Mouse (Mus musculus) spleen, adult 18-20 months (tissue): ENCODE measurements around the gene Birc7.

Experiments
- DNase-seq, 2 experiments: peaks; one replicate each; pipeline ENCODE4 v3.0.0; 2022; ENCODE audit warnings: mixed read lengths in 2 of 2

Gene Birc7

GRCm38 (mm10) chr2:180928723-180929122 is at the start of gene Birc7:
Birc7 (plus strand) TSS chr2:180929023.
- DNase-seq, result no peak

DNA sequence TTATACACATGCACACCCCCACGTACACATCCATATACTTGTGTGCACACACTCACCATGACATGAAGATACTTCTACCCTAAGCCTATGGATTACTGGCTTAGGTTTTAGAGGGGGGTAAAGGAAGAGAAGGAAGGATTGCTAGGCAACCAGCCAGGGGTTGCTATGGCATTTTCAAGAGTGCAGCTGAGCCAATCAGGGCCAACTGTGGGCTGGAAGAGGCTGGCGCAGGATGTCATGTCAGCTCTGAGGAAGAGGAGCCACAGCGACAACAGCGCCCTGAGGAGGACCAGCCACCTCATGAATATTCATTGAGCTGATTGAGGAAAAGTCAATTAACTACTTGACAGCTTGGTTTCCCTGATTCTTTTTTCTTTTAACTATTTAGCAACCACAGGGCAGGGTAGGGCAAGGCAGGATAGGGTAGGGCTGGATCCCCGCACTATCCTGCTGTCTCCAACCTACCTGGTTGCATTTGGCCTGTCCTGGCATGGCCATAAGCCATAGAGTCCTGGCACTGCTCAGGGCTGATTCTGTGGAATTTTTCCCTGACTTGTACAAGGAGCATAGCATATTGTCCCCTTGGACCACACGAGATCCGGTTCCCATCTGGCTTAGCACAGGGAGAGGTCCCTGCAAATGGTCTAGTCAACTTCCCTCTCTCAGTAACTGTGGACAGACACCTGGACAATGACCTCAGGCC is 49.3 kb upstream of the Birc7 start:
- DNase-seq, result no peak

GRCm38 (mm10) chr2:180881281-180881680 is 47.5 kb upstream of the Birc7 start:
- DNase-seq, result no peak

DNA sequence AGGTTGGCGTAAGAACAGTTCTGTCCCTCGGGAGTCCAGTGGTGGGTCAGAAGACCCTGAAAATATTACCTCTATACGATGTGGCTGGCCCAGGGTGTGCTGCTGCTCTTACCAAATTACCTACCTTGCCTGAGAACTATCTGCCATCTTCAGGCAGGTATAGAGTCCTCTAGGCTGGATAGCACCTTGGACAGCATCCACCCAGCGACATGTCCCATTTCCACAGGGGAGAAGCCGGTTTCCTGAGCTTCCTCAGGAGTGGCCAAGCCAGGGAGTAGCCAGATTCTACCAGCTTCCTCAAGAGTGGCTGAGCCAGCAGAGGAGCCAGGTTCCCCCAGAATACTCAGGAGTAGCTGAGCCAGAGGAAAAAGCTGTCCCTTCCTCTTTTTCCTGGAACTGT is 43.6 kb upstream of the Birc7 start:
- no peak for DNase-seq

- DNase-seq, result no peak
These were observed 39.4 kb upstream of the Birc7 start for GRCm38 (mm10) chr2:180889271-180889920.

DNA sequence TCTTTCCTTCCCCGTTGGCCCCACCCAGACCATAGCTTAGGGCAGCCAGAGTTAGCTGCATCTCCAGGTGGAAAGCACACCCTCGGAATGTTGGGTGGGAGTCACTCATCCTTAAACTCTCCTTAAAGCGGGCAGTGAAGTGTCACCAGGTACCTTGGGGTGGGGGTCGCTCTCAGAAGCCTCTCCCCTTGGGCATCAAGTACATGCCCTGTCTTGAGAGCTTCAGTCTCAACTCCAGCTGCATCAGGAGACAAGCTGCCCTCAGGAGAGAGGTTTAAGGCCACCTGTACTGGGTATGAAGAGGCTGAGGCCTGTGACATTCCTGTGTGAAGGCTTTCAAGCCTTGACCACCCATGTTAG is 38.9 kb upstream of the Birc7 start:
- no peak for DNase-seq

- no peak for DNase-seq
These were observed 38.3 kb upstream of the Birc7 start for GRCm38 (mm10) chr2:180890422-180891074.

DNA sequence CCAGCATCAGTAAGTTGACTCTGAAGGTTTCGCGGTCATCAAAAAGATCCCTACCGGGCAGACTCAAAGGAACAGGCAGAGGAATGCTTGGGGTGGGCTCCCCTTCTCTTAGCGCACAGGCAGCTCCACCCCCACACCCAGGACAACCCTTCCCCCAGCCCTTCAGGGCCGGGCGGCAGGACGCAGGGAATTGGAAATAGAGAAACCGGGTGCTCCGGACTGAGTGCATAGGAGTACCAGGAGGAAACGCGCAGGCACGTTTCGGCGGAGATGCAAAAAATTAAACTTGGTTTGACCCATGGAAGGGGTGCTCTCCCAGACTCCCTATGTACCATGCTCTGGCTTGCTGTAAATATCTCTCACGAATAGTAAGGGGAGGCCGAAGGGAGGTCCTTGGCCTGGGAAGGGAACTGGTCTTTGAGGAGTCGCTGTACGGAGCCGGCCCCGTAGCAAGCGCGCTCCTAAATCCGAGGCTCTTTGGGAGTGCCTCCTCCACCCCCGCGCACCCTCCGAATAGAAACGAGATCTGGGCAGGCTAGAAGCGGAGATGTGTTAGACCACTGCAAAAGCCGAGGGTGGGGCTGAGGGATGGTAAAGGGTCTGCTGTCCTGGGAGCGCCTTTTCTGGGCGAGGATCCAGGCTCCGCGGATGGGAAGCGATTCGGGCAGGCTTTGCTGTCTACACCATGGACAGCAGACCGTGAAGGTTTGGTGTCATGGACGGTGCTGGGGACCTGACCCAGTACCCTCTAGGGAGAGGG is 37.6 kb upstream of the Birc7 start:
- DNase-seq, result no peak

- DNase-seq, result no peak
These were observed 36.9 kb upstream of the Birc7 start for GRCm38 (mm10) chr2:180891835-180892323.

DNA sequence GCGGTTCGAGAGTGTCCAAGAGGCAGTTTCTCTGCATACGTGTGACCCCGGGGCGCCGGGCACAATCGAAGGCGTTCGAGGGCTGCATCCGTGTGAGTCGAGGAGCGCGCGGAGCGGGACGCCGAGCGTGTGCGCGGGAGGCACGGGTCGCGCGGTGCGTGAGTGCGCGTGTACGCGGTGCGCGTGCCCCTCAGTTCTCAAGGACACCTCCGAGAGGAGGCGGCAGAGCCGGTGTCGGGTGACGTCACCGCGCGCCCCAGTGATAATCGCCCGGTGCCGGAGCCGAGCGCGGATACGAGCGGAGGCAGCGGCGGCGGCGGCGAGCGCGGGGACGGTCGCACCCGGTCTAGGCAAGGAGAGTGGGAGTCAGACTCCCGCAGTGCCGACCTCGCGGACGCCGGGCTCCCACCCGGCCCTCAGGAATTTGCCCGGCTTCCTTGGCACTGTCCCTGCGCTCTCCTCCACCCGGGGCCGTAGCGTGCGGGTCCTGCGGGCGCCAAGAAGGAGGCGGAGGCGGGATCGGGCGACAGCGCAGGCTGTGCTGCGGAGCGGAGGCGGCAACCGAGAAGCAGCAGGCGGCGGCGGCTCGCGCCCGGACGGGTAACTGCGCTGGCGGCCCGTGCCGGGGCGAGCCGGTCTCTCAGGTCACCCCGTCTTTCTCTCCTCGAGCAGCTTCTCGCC is 35.8 kb upstream of the Birc7 start:
- no peak for DNase-seq

DNA sequence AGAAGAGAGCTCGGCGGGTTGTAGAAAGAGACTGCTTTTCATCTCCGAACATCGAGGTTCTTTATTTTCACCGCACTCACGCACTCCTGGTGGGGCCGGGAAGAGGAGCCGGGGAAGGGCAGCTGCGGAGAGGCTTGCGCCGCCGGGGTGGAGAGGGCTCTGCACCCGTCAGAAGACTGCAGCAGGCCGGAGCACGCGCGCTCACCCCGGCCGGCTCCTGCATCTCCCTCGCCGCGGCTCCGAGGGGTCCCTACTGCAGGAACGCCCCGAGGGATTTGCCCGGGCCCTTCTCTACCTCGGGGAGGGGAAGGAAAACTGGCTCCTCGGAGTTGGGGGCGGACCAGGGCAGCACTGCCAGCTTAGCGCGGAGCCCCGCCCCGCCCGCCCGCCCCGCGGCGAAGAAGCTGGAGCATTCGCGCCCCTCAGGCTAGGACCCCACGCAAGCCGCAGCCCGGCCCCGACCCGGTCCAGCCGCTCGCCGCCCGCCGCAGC is 35.2 kb upstream of the Birc7 start:
- no peak for DNase-seq

- DNase-seq, result peak in 1 of 2 experiments; percentile 19
These were observed 34.7 kb upstream of the Birc7 start for GRCm38 (mm10) chr2:180894029-180894623.

- DNase-seq, result peak; percentile 28 to 50
These were observed 34.1 kb upstream of the Birc7 start for GRCm38 (mm10) chr2:180894734-180895133.

DNA sequence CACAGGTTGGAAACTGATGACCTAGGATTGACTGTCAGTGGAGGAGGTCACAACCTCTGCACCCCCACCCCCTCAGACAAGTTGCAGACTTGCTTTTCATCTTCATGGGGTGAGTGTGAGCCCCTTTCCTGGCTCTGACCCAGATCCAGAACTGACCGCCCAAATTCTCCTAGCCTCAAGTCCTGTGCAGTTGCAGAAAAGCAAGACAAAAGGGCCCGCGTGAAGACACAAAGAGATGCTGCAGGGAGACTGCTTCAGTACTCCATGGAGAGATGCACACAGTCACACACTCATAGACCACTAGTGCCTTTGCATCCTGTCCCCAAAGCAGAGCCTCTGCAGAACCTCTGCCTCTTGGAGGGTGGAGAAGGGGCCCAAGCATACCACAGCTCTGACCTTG is 33.5 kb upstream of the Birc7 start:
- no peak for DNase-seq

- no peak for DNase-seq
These were observed 32.8 kb upstream of the Birc7 start for GRCm38 (mm10) chr2:180895837-180896525.

- DNase-seq, result no peak
These were observed 31.8 kb upstream of the Birc7 start for GRCm38 (mm10) chr2:180896819-180897625.

- DNase-seq, result no peak
These were observed 31.0 kb upstream of the Birc7 start for GRCm38 (mm10) chr2:180897857-180898256.

GRCm38 (mm10) chr2:180902086-180902485 is 26.7 kb upstream of the Birc7 start:
- no peak for DNase-seq

DNA sequence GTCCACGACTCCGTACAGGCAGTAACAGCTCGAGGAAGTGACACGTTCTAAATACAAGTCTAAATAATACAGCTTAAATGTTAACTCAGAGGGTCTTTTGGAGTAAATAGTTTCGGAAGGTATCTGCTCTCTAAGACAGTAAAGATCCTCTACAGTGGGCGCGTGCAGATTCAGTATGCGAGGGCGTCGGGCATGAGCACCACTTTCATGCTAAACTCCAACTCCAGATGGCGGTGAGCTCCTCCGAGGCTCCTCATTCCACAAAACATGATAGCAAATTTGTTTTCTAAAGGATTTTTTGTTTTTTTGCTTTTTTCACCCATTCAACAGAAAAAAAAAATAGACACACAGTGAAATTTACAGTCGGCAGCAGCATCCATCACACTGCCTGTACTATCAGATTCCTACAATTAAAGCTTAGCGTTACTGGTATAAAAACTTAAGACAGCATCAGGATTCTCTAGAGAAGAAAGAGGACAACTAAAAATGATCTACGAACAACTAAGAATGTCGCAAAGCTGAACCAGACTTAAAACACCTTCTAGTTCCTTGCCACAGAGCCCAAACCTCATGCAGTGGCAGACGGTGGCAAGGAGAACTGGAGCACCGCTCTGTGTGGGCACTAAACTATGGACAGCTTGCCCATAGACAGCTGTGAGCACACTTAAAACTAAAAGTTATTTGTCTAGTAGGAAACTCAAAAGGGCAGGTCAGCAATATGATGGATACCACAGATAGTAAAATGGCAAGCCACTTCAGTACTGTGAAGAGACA is 24.2 kb upstream of the Birc7 start:
- DNase-seq, result no peak
